Mouse (Mus musculus): ENCODE measurements around the gene Gse1. TPM values are rescaled to one million over a fixed set of nuclear protein-coding genes. Genes with fewer than 3 reads are reported as not detected.

The Gse1 gene
- polyA plus RNA-seq, 1 experiment = 45.8 TPM

- 94% methylated on average over 11 of the region's 11 CpGs for WGBS
- TF ChIP-seq POLR2A (IDR thresholded peaks at IDR 0.05; ENCODE audit: borderline replicate concordance, control insufficient read depth, low read depth, low read length) (no peak), CTCF (IDR thresholded peaks at IDR 0.05; ENCODE audit: control insufficient read depth, insufficient read depth, low read length) (no peak)
- Histone ChIP-seq H3K4me3 (replicated peaks; ENCODE audit: control insufficient read depth, low read depth, low read length) (no peak overlapping the region), H3K4me1 (ENCODE audit: control insufficient read depth, insufficient read depth, low read length) (peaks cover 10% of the 10 kb centered on the region), H3K27ac (ENCODE audit: control insufficient read depth, insufficient read depth, low read depth, low read length, poor library complexity) (no peak overlapping the region)
These were observed 331.4 kb downstream of the Gse1 start for GRCm38 (mm10) chr8:120559654-120560053.

- WGBS = 88% methylated on average over 5 of the region's 5 CpGs
- H3K27ac ChIP-seq (ENCODE audit: control insufficient read depth, insufficient read depth, low read depth, low read length, poor library complexity) = no peak overlapping the region
- H3K4me3 ChIP-seq (replicated peaks; ENCODE audit: control insufficient read depth, low read depth, low read length) = no peak overlapping the region
- peaks cover 10% of the 10 kb centered on the region for H3K4me1 ChIP-seq (ENCODE audit: control insufficient read depth, insufficient read depth, low read length)
- TF ChIP-seq POLR2A (IDR thresholded peaks at IDR 0.05; ENCODE audit: borderline replicate concordance, control insufficient read depth, low read depth, low read length) = no peak
- TF ChIP-seq CTCF (IDR thresholded peaks at IDR 0.05; ENCODE audit: control insufficient read depth, insufficient read depth, low read length) = no peak
These were observed 332.3 kb downstream of the Gse1 start for GRCm38 (mm10) chr8:120560535-120560934.

GRCm38 (mm10) chr8:120561539-120562435 is 333.5 kb downstream of the Gse1 start:
- TF ChIP-seq POLR2A (IDR thresholded peaks at IDR 0.05; ENCODE audit: borderline replicate concordance, control insufficient read depth, low read depth, low read length) = no peak
- peak; percentile 60; the same call in 1 of the 2 replicates for TF ChIP-seq CTCF (IDR thresholded peaks at IDR 0.05; ENCODE audit: control insufficient read depth, insufficient read depth, low read length)
- Histone ChIP-seq H3K4me3 (replicated peaks; ENCODE audit: control insufficient read depth, low read depth, low read length) (no peak overlapping the region), H3K27ac (ENCODE audit: control insufficient read depth, insufficient read depth, low read depth, low read length, poor library complexity) (no peak overlapping the region), H3K4me1 (ENCODE audit: control insufficient read depth, insufficient read depth, low read length) (peaks cover 10% of the 10 kb centered on the region)
- 79% methylated on average over 22 of the region's 22 CpGs for WGBS

GRCm38 (mm10) chr8:120562680-120563347 is 334.6 kb downstream of the Gse1 start:
- WGBS = 89% methylated on average over 18 of the region's 18 CpGs

GRCm38 (mm10) chr8:120563348-120563724 is 335.1 kb downstream of the Gse1 start:
- Histone ChIP-seq H3K4me1 (ENCODE audit: control insufficient read depth, insufficient read depth, low read length) (peaks cover 10% of the 10 kb centered on the region), H3K4me3 (replicated peaks; ENCODE audit: control insufficient read depth, low read depth, low read length) (no peak overlapping the region), H3K27ac (ENCODE audit: control insufficient read depth, insufficient read depth, low read depth, low read length, poor library complexity) (peak overlapping the region; percentile 76)
- WGBS = 42% methylated on average over 8 of the region's 8 CpGs
- TF ChIP-seq CTCF (IDR thresholded peaks at IDR 0.05; ENCODE audit: control insufficient read depth, insufficient read depth, low read length) (no peak), POLR2A (IDR thresholded peaks at IDR 0.05; ENCODE audit: borderline replicate concordance, control insufficient read depth, low read depth, low read length) (no peak)

More at GRCm38 (mm10) chr8:120562680-120563347, 334.6 kb downstream of the Gse1 start:
- peak overlapping the region; percentile 76 for H3K27ac ChIP-seq (ENCODE audit: control insufficient read depth, insufficient read depth, low read depth, low read length, poor library complexity)
- H3K4me1 ChIP-seq (ENCODE audit: control insufficient read depth, insufficient read depth, low read length) = peaks cover 10% of the 10 kb centered on the region
- TF ChIP-seq POLR2A (IDR thresholded peaks at IDR 0.05; ENCODE audit: borderline replicate concordance, control insufficient read depth, low read depth, low read length) (no peak), CTCF (IDR thresholded peaks at IDR 0.05; ENCODE audit: control insufficient read depth, insufficient read depth, low read length) (no peak)
- no peak overlapping the region for H3K4me3 ChIP-seq (replicated peaks; ENCODE audit: control insufficient read depth, low read depth, low read length)

GRCm38 (mm10) chr8:120563851-120564837 is 335.9 kb downstream of the Gse1 start:
- 22% methylated on average over 20 of the region's 20 CpGs for WGBS
- H3K27ac ChIP-seq (ENCODE audit: control insufficient read depth, insufficient read depth, low read depth, low read length, poor library complexity) = peak overlapping the region; percentile 76
- no peak for TF ChIP-seq POLR2A (IDR thresholded peaks at IDR 0.05; ENCODE audit: borderline replicate concordance, control insufficient read depth, low read depth, low read length)
- TF ChIP-seq CTCF (IDR thresholded peaks at IDR 0.05; ENCODE audit: control insufficient read depth, insufficient read depth, low read length) = no peak; the same call in 1 of the 2 replicates
- H3K4me3 ChIP-seq (replicated peaks; ENCODE audit: control insufficient read depth, low read depth, low read length) = no peak overlapping the region
- H3K4me1 ChIP-seq (ENCODE audit: control insufficient read depth, insufficient read depth, low read length) = peaks cover 10% of the 10 kb centered on the region

GRCm38 (mm10) chr8:120565151-120565711 is 337.0 kb downstream of the Gse1 start:
- no peak overlapping the region for H3K27ac ChIP-seq (ENCODE audit: control insufficient read depth, insufficient read depth, low read depth, low read length, poor library complexity)
- no peak overlapping the region for H3K4me3 ChIP-seq (replicated peaks; ENCODE audit: control insufficient read depth, low read depth, low read length)
- H3K4me1 ChIP-seq (ENCODE audit: control insufficient read depth, insufficient read depth, low read length) = peaks cover 10% of the 10 kb centered on the region
- 62% methylated on average over 7 of the region's 7 CpGs for WGBS
- TF ChIP-seq POLR2A (IDR thresholded peaks at IDR 0.05; ENCODE audit: borderline replicate concordance, control insufficient read depth, low read depth, low read length) (no peak), CTCF (IDR thresholded peaks at IDR 0.05; ENCODE audit: control insufficient read depth, insufficient read depth, low read length) (no peak)
